Mouse (Mus musculus) fibroblast of lung, adult 2 months (primary cell): ENCODE data around the gene Angptl6.

Source experiments
- DNase-seq: peaks from one replicate; pipeline ENCODE4 v3.0.0-alpha.2; 2011; ENCODE audit warnings: low read depth

Angptl6 gene

GRCm38 (mm10) chr9:20886563-20886962 lies 7.0 kb upstream of the Angptl6 start:
- DNase-seq: no peak

- DNase-seq: no peak
Measured at GRCm38 (mm10) chr9:20878710-20879065, 839 bp downstream of the Angptl6 start.

GRCm38 (mm10) chr9:20878041-20878709 lies 1.4 kb downstream of the Angptl6 start:
- peak; percentile 99 for DNase-seq

GRCm38 (mm10) chr9:20877118-20878040 lies 2.1 kb downstream of the Angptl6 start:
- no peak for DNase-seq

- no peak for DNase-seq
Measured at GRCm38 (mm10) chr9:20876318-20877117, 3.0 kb downstream of the Angptl6 start.

GRCm38 (mm10) chr9:20875021-20875790 lies 4.3 kb downstream of the Angptl6 start:
- DNase-seq: no peak

- no peak for DNase-seq
Measured at GRCm38 (mm10) chr9:20873521-20873920, 6.0 kb downstream of the Angptl6 start.

- DNase-seq: no peak
Measured at GRCm38 (mm10) chr9:20872991-20873390, 6.5 kb downstream of the Angptl6 start.

- DNase-seq: no peak
Measured at GRCm38 (mm10) chr9:20870211-20871173, 9.0 kb downstream of the Angptl6 start.

GRCm38 (mm10) chr9:20869246-20869645 lies 10.3 kb downstream of the Angptl6 start:
- DNase-seq: no peak

- DNase-seq: no peak
Measured at GRCm38 (mm10) chr9:20868448-20869001, 11.0 kb downstream of the Angptl6 start, which contains the start of gene A230050P20Rik. Gene A230050P20Rik (plus strand): TSS chr9:20868642.

- DNase-seq: no peak
Measured at GRCm38 (mm10) chr9:20866879-20867278, 12.6 kb downstream of the Angptl6 start.

GRCm38 (mm10) chr9:20862225-20862624 lies 17.3 kb downstream of the Angptl6 start:
- DNase-seq: no peak

- no peak for DNase-seq
Measured at GRCm38 (mm10) chr9:20861821-20862220, 17.7 kb downstream of the Angptl6 start.

- DNase-seq: no peak
Measured at GRCm38 (mm10) chr9:20859926-20860325, 19.6 kb downstream of the Angptl6 start.

GRCm38 (mm10) chr9:20857131-20857530 lies 22.4 kb downstream of the Angptl6 start:
- DNase-seq: no peak

GRCm38 (mm10) chr9:20850179-20850578 lies 29.3 kb downstream of the Angptl6 start:
- no peak for DNase-seq

GRCm38 (mm10) chr9:20842670-20843069 lies 36.9 kb downstream of the Angptl6 start:
- DNase-seq: no peak

GRCm38 (mm10) chr9:20842211-20842610 lies 37.3 kb downstream of the Angptl6 start:
- no peak for DNase-seq

- DNase-seq: no peak
Measured at GRCm38 (mm10) chr9:20838931-20839330, 40.6 kb downstream of the Angptl6 start.
